Mouse (Mus musculus): Measurements from ENCODE around the gene Clip1.

GRCm38 (mm10) chr5:123599319-123599718 lies 85.1 kb downstream of the Clip1 start:
- TF ChIP-seq POLR2A (IDR thresholded peaks at IDR 0.05; ENCODE audit: low read depth, low read length) = no peak
- no peak for TF ChIP-seq CTCF (IDR thresholded peaks at IDR 0.05; ENCODE audit: borderline replicate concordance, insufficient read depth, low read length)

All from embryonic fibroblast, embryonic 13.5 days (primary cell).